ENCODE assay signal across 16 mouse cellular contexts in the genomic region with DNA sequence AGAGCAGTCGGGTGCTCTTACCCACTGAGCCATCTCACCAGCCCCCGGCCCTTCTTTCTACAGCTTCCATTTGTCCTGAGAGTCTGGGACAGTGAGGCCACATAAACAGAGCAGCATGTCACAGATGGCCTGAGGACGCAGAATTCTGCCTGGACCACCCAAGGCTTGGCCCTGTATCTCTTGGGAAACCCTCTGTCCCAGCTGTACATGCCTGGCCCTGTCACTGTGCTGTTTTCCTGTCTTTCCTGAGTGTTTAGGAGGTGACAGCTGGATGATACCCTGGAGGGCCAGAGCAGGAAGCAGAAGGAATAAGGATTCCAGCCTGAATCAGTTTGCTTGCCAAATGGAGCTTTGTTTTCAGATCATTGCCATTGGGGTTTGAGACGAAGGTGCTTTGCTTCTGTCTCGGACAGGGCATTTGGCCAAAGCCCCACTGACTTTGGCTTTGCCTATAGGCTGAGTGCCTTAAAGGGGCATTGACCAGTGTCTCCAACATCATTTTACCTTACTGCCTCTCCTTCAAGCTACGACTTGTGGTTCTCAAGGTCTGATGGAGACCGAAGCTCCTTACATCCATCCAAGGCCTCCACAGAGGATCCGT. TPM values are rescaled to one million over a fixed set of nuclear protein-coding genes. Genes with fewer than 3 reads are reported as not detected.
DNase-seq lines count a peak whose midpoint lies in the region; ATAC-seq and TF ChIP-seq lines count a peak whose summit lies in the region.
"Had no signal": no experiment of that assay in that cellular context is flagged by ENCODE, and none has a peak within 500 bp of the region (broad histone marks: within the 10 kb centered on the region; RNA-seq: fewer than 3 reads in every experiment).

No protein-coding gene starts in this region.

- H3K36me3 ChIP-seq in heart, embryonic 11.5 days (ENCODE audit: control insufficient read depth, insufficient read depth, low read length): 0 out of 2 replicates have a peak, but pooled peaks cover 3% of the 10 kb centered on the region
- H3K36me3 ChIP-seq in heart, embryonic 10.5 days: peaks cover 10% of the 10 kb centered on the region; the same call in 1 of the 2 replicates
- H3K36me3 ChIP-seq in lung, embryonic 14.5 days (ENCODE audit: insufficient read depth): no peaks in the 10 kb centered on the region
- H3K36me3 ChIP-seq in hindbrain, embryonic 14.5 days (replicated peaks; ENCODE audit: control insufficient read depth, insufficient read depth): no peaks in the 10 kb centered on the region
- H3K36me3 ChIP-seq in intestine, postnatal 0 days (ENCODE audit: control insufficient read depth, insufficient read depth): peaks cover 3% of the 10 kb centered on the region; the same call in 1 of the 2 replicates

- 80% methylated on average over 8 of the region's 8 CpGs for WGBS in heart, embryonic 11.5 days (ENCODE audit: insufficient replicate concordance)
- WGBS in heart, embryonic 10.5 days: 86% methylated on average over 8 of the region's 8 CpGs
- WGBS in lung, embryonic 14.5 days: 65% methylated on average over 8 of the region's 8 CpGs
- 73% methylated on average over 8 of the region's 8 CpGs for WGBS in hindbrain, embryonic 14.5 days
- WGBS in intestine, postnatal 0 days: 75% methylated on average over 8 of the region's 8 CpGs

- no peak overlapping the region for H3K4me3 ChIP-seq in heart, embryonic 11.5 days (ENCODE audit: low read depth, low read length)
- H3K4me3 ChIP-seq in heart, embryonic 10.5 days: no peak overlapping the region
- no peak overlapping the region for H3K4me3 ChIP-seq in lung, embryonic 14.5 days (ENCODE audit: low read depth, low read length)
- no peak overlapping the region for H3K4me3 ChIP-seq in hindbrain, embryonic 14.5 days (replicated peaks; ENCODE audit: low read length)
- no peak overlapping the region for H3K4me3 ChIP-seq in intestine, postnatal 0 days (ENCODE audit: low read depth, low read length)
- H3K4me3 ChIP-seq: limb, embryonic 10.5 days; liver, embryonic 15.5 days had no signal

- 0 out of 2 replicates have a peak overlapping the region, but pooled peaks have one; percentile 23 for H3K9ac ChIP-seq in heart, embryonic 11.5 days (ENCODE audit: low read depth, low read length)
- no peak overlapping the region for H3K9ac ChIP-seq in lung, embryonic 14.5 days
- no peak overlapping the region for H3K9ac ChIP-seq in hindbrain, embryonic 14.5 days
- no peak overlapping the region for H3K9ac ChIP-seq in intestine, postnatal 0 days (ENCODE audit: low read depth, low read length)
- H3K9ac ChIP-seq: liver, embryonic 15.5 days had no signal

- H3K27me3 ChIP-seq in heart, embryonic 11.5 days (ENCODE audit: control insufficient read depth, insufficient read depth, low read length): no peaks in the 10 kb centered on the region
- H3K27me3 ChIP-seq in heart, embryonic 10.5 days (ENCODE audit: insufficient read depth, poor library complexity, severe bottlenecking): no peaks in the 10 kb centered on the region
- H3K27me3 ChIP-seq in lung, embryonic 14.5 days (ENCODE audit: insufficient read depth, low read length): no peaks in the 10 kb centered on the region
- no peaks in the 10 kb centered on the region for H3K27me3 ChIP-seq in hindbrain, embryonic 14.5 days (ENCODE audit: control insufficient read depth, insufficient read depth, low read length)
- H3K27me3 ChIP-seq in intestine, postnatal 0 days (replicated peaks; ENCODE audit: control insufficient read depth, insufficient read depth, low read length): no peaks in the 10 kb centered on the region
- H3K27me3 ChIP-seq: liver, embryonic 15.5 days had no signal

- no peak overlapping the region for H3K27ac ChIP-seq in heart, embryonic 11.5 days (ENCODE audit: low read depth, low read length)
- H3K27ac ChIP-seq in heart, embryonic 10.5 days: no peak overlapping the region
- peak overlapping the region; percentile 72 for H3K27ac ChIP-seq in lung, embryonic 14.5 days (ENCODE audit: low read depth)
- H3K27ac ChIP-seq in hindbrain, embryonic 14.5 days: no peak overlapping the region
- peak overlapping the region; percentile 57 for H3K27ac ChIP-seq in intestine, postnatal 0 days (ENCODE audit: low read depth, low read length)
- H3K27ac ChIP-seq: limb, embryonic 10.5 days; liver, embryonic 15.5 days had no signal

- no peak for TF ChIP-seq CTCF in lung, embryonic 14.5 days (IDR thresholded peaks at IDR 0.05; ENCODE audit: low read depth)
- no peak for TF ChIP-seq CTCF in intestine, postnatal 0 days (IDR thresholded peaks at IDR 0.05; ENCODE audit: low read depth)

- ATAC-seq in heart, embryonic 11.5 days (replicated peaks; ENCODE audit: insufficient number of reproducible peaks, low FRiP score, low TSS enrichment): no peak
- ATAC-seq in lung, embryonic 14.5 days (ENCODE audit: insufficient read depth): peak; percentile 91
- ATAC-seq in hindbrain, embryonic 14.5 days (ENCODE audit: low FRiP score): no peak
- ATAC-seq in intestine, postnatal 0 days: no peak
- ATAC-seq in megakaryocyte progenitor cell, adult 5-6 weeks (replicated peaks; ENCODE audit: poor library complexity): no peak
- ATAC-seq in erythroblast, adult 5-6 weeks (replicated peaks; ENCODE audit: low FRiP score, poor library complexity, severe bottlenecking): no peak
- ATAC-seq: activated CD4-positive, CD25-positive, alpha-beta regulatory T cell, adult 4 months; midbrain, embryonic 16.5 days had no signal

- DNase-seq in heart, embryonic 10.5 days (ENCODE audit: low spot score): no peak
- DNase-seq in lung, embryonic 14.5 days: peak; percentile 86
- no peak for DNase-seq in lung, postnatal 14 days
- DNase-seq in hindbrain, embryonic 14.5 days (ENCODE audit: low spot score): peak; percentile 27
- DNase-seq: cerebellum, adult 8-10 months; kidney, adult 11 months; right cerebral cortex, postnatal 25 days; thymus, postnatal 14 days had no signal

- H3K4me1 ChIP-seq in heart, embryonic 11.5 days (ENCODE audit: control insufficient read depth, insufficient read depth, low read length): peaks cover 12% of the 10 kb centered on the region
- H3K4me1 ChIP-seq in heart, embryonic 10.5 days: peaks cover 41% of the 10 kb centered on the region
- peaks cover 34% of the 10 kb centered on the region for H3K4me1 ChIP-seq in lung, embryonic 14.5 days (ENCODE audit: insufficient read depth)
- H3K4me1 ChIP-seq in hindbrain, embryonic 14.5 days (replicated peaks; ENCODE audit: control insufficient read depth, insufficient read depth, low read length): peaks cover 24% of the 10 kb centered on the region
- peaks cover 33% of the 10 kb centered on the region for H3K4me1 ChIP-seq in intestine, postnatal 0 days (replicated peaks; ENCODE audit: control insufficient read depth, insufficient read depth, low read length)

- no peak overlapping the region for H3K4me2 ChIP-seq in heart, embryonic 11.5 days
- no peak overlapping the region for H3K4me2 ChIP-seq in lung, embryonic 14.5 days
- no peak overlapping the region for H3K4me2 ChIP-seq in hindbrain, embryonic 14.5 days (replicated peaks)
- no peak overlapping the region for H3K4me2 ChIP-seq in intestine, postnatal 0 days (replicated peaks; ENCODE audit: low read depth)
- H3K4me2 ChIP-seq: liver, embryonic 15.5 days had no signal

- H3K9me3 ChIP-seq in heart, embryonic 11.5 days (replicated peaks; ENCODE audit: control insufficient read depth, low read length): no peaks in the 10 kb centered on the region
- no peaks in the 10 kb centered on the region for H3K9me3 ChIP-seq in heart, embryonic 10.5 days
- no peaks in the 10 kb centered on the region for H3K9me3 ChIP-seq in lung, embryonic 14.5 days (ENCODE audit: low read depth, low read length)
- no peaks in the 10 kb centered on the region for H3K9me3 ChIP-seq in hindbrain, embryonic 14.5 days (ENCODE audit: control insufficient read depth, low read length)
- H3K9me3 ChIP-seq in intestine, postnatal 0 days (ENCODE audit: control insufficient read depth): no peaks in the 10 kb centered on the region
- H3K9me3 ChIP-seq: limb, embryonic 10.5 days; liver, embryonic 15.5 days had no signal

RNA-seq across cellular contexts. Expression of a gene that starts 54.2 kb away (rescaled TPM):
- 8.6 and 9.2 TPM in 2 replicates for polyA plus RNA-seq in heart, embryonic 11.5 days (2014; fragmentation: Nextera tagmentation; extraction: Ambion mirVana)
- 6.4 and 8.3 TPM in 2 replicates for polyA plus RNA-seq in heart, embryonic 10.5 days (2016; fragmentation: Nextera tagmentation; extraction: Ambion mirVana)
- polyA plus RNA-seq in lung, embryonic 14.5 days (2014; fragmentation: Nextera tagmentation; extraction: Ambion mirVana): 22.8 and 26.5 TPM in 2 replicates
- polyA plus RNA-seq in hindbrain, embryonic 14.5 days (2014; fragmentation: Nextera tagmentation; extraction: Ambion mirVana): 131 and 143 TPM in 2 replicates
- 47.1 and 48.9 TPM in 2 replicates for polyA plus RNA-seq in intestine, postnatal 0 days (2015; fragmentation: Nextera tagmentation; extraction: Ambion mirVana)
- total RNA-seq in megakaryocyte progenitor cell, adult 5-6 weeks (2015): 36.5 and 37.5 TPM in 2 replicates
- 9.5 TPM in 2 replicates for total RNA-seq in megakaryocyte progenitor cell, adult 5-6 weeks (2017)
- 25.1 and 34.8 TPM in 2 replicates for total RNA-seq in erythroblast, adult 5-6 weeks (2015; ENCODE audit: low replicate concordance)
- 23.0 and 28.3 TPM in 2 replicates for total RNA-seq in erythroblast, adult 5-6 weeks (2017; ENCODE audit: low replicate concordance)

Comparison
In these comparisons a context has a peak if more than half of its experiments do, and no peak if none do; other contexts are left out.
1. DNase-seq: peak in lung, embryonic 14.5 days (single experiment) and hindbrain, embryonic 14.5 days (single experiment); none in heart, embryonic 10.5 days (single experiment) and lung, postnatal 14 days (single experiment).
2. H3K27ac ChIP-seq: peak in lung, embryonic 14.5 days (single experiment) and intestine, postnatal 0 days (single experiment); none in heart, embryonic 11.5 days (single experiment), heart, embryonic 10.5 days (single experiment) and hindbrain, embryonic 14.5 days (single experiment).